Mouse (Mus musculus) gastrocnemius, postnatal 36 days (tissue): ENCODE data around the gene Fbxo36. TPM values are rescaled to one million over a fixed set of nuclear protein-coding genes. Genes with fewer than 3 reads are reported as not detected.

ENCODE experiments used
- DNase-seq, 2 experiments: peaks; one replicate each; pipeline ENCODE4 v3.0.0; 2022
- intact Hi-C: fragments of 180-260 bp; cut with DNase I; formaldehyde crosslinking; loops from one replicate; pipeline ENCODE4 v1.15.1; 2025
- total RNA-seq, 2 experiments: library from RNA; stranded (reverse); gene quantifications; 2 replicates each; pipeline ENCODE4 v1.2.3; 2021

Gene Fbxo36
- total RNA-seq, 2 experiments from 2014 or later = 1.5 to 2.5 TPM

GRCm38 (mm10) chr1:84853721-84854120 is 14.1 kb downstream of the Fbxo36 start:
- intact Hi-C loops = no loop called here
- DNase-seq = no peak

DNA sequence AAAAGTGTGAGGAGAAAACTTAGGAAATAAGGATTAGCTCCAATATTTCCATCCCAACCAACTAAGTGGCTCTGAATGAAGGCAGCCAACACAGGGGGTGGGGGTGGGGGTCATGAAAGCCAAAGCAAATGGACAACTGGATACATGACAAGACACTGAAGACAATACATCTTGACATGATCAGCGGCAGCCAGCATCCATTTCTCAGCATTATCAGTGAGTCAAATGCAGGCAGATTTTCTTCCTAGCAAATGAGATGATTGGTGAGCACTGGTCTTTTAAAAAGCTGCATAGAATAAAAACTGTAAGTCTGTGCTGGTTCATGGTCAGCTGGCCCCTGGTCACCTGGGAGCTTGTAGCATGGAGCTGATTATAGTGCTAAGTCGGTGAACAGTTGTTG is 15.3 kb downstream of the Fbxo36 start:
- intact Hi-C loops = no loop called here
- no peak for DNase-seq

DNA sequence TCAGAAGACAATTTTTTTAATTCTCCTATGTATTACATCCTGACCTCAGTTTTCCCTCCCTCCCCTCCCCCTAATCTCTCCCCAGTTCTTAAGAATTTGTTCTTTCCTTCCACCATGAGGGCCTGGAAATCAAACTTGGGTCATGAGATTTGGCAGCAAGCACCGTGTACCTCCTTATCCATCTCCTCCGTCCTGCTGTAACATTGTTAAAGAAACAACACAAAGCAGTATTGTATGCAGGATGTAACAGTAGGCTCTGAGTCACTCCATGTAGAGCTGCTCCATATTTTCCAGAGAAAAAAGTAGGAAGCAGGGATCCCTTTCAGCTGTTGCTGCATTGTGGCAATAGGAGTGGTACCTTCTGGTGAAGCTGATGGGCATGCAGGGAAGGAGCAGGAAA is 16.1 kb downstream of the Fbxo36 start:
- intact Hi-C loops = no loop called here
- DNase-seq = no peak

- intact Hi-C loops = no loop called here
- no peak for DNase-seq
Measured at GRCm38 (mm10) chr1:84859597-84859996, 20.0 kb downstream of the Fbxo36 start.

GRCm38 (mm10) chr1:84860360-84861254 is 21.0 kb downstream of the Fbxo36 start:
- DNase-seq = no peak
- intact Hi-C loops = no loop called here

GRCm38 (mm10) chr1:84861255-84861630 is 21.6 kb downstream of the Fbxo36 start:
- no peak for DNase-seq
- intact Hi-C loops = no loop called here

DNA sequence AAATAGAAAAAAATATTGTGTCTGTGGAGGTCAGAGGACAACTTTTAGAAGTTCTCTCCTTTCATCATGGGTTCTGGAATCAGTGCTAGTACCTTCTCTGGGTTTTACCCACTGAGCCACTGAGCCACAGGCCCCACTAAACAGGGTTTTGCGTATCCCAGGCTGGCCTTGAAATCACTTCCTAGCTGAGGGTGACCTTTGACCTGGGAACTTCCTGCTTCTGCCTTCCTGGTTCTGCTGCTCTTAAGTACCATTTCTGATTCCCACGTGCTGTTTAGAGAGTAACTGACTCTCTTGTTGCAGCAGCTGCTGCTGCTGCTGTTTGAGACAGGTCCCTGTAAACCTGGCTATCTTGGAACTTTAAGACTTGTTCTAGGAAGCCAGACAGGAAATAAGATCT is 25.0 kb downstream of the Fbxo36 start:
- intact Hi-C loops = no loop called here
- DNase-seq = no peak

DNA sequence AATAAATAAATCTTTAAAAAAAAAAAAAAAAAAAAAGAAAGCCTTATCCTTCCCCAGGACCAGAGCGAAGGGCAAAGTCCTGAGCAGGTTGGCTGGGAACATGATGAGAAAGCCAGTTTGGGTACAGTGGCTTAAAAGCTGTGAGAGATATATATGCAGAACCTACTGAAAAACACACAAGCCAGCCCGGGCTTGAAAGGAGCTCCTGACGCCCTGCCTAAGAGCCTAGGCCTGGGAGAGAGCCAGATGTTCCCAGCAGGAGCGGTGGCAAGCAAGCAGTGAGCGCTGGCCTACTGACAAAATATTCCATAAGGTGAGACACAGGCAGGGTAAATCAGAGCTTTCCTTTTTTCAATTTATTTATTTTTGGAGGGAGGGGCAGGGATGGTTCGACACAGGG is 26.6 kb downstream of the Fbxo36 start:
- no peak for DNase-seq
- intact Hi-C loops = no loop called here

- DNase-seq = no peak
- intact Hi-C loops = no loop called here
Measured at GRCm38 (mm10) chr1:84866706-84867230, 27.1 kb downstream of the Fbxo36 start.

DNA sequence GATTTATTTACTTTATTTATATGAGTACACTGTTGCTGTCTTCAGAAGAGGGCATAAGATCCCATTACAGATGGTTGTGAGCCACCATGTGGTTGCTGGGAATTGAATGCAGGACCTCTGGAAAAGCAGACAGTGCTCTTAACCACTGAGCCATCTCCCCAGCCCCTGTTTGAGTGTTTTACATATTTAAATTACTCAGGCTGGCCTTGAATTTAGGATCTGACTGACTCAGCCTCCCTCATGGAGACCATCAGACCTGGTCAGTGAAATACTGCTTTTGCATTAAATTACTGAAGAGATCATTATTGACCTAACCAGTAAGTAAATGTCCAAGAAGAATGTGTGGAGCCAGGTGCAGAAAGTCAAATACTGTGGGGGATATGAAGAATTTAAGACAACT is 28.7 kb downstream of the Fbxo36 start:
- intact Hi-C loops = no loop called here

DNA sequence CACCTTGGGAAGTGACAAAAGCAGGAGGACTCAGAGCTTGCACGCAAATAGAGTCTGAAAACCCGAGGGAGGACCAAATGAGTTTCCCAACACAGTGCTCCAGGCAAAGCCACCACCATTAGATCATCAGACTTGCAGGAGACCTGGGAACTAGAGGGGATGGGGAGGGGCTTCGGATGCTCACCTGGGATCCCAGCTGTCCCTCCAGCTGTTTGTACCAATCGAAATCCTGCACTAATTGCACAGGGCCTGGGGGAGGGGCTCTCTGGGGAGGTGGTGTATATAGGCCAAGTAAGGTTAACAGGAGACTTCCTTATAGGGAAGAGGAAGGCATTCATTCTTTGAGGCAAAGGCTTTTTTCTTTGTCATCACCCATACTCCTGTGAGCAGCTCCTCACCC is 29.2 kb downstream of the Fbxo36 start:
- intact Hi-C loops = no loop called here
- no peak for DNase-seq

More for the DNA sequence above, 28.7 kb downstream of the Fbxo36 start:
- no peak for DNase-seq

DNA sequence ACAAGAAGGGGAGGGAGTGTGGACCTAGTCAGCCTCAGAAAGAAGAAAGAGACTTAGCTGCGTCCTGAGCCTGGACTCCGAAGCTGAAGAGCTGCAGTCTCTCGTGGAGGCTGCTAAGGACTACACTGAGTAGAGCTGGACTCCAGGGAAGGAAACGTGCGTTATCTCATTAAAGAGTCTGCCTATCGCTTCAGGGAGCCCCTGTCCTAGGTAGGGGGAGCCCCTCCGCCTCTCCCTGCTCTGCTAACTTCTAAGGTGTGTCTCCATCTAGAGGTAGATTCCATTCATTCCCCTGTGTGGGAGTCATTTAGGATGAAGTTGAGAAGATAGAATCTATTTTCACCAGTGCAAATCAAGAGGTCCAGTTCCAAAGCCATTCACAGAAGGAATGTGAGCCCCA is 29.9 kb downstream of the Fbxo36 start:
- DNase-seq = no peak
- intact Hi-C loops = no loop called here

- no peak for DNase-seq
- intact Hi-C loops = no loop called here
Measured at GRCm38 (mm10) chr1:84871131-84871530, 31.5 kb downstream of the Fbxo36 start.

DNA sequence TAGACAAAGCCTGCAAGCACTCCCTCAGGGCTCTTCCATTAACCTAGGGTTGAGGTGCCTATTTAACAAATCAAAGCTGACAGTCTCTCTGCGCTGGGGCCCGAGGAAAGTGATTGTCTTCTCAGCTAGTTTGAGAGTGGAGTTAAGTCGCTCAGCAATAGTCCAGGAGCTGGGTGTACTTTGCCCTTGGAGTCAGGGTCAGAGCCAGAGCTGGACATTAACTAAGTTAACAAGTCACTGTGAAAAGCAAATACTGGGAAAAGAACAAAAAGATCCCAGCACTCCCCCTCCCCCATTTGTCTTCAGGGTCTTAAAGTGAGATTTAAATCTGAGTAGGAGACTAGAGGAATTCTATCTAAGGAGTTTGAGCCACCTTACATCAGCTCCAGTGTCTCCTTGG is 32.5 kb downstream of the Fbxo36 start:
- intact Hi-C loops = no loop called here
- DNase-seq = no peak

- DNase-seq = no peak
- intact Hi-C loops = no loop called here
Measured at GRCm38 (mm10) chr1:84872939-84873338, 33.3 kb downstream of the Fbxo36 start.

DNA sequence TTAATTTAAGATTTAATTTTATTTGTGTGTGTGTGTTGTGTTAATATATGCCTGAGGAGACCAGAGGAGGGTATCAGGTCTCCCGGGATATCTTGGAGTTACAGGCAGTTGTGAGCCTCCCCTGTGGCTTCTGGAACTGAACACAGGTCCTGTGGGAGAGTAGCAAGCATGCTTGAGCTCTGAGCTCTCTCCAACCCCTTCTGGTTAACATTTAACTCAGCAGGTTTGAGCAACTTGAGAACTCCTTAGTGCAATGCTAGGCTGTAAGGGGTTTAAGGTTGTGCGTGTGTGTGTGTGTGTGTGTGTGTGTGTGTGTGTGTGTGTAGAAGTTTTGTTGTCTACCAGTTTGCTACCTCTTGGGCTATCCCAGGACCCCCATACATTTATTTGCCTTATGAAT is 37.9 kb downstream of the Fbxo36 start:
- intact Hi-C loops = no loop called here
- DNase-seq = no peak

GRCm38 (mm10) chr1:84879571-84880120 is 40.0 kb downstream of the Fbxo36 start:
- intact Hi-C loops = loop anchor here (5.0 kb wide), 1 partner anchor 147 kb away; no protein-coding TSS in a partner anchor
- DNase-seq = no peak

GRCm38 (mm10) chr1:84881248-84882065 is 41.8 kb downstream of the Fbxo36 start:
- intact Hi-C loops = loop anchor here (5.0 kb wide), 1 partner anchor 149 kb away; no protein-coding TSS in a partner anchor
- no peak for DNase-seq

GRCm38 (mm10) chr1:84882066-84882532 is 42.5 kb downstream of the Fbxo36 start:
- no peak for DNase-seq
- intact Hi-C loops = loop anchor here (5.0 kb wide), 1 partner anchor 150 kb away; no protein-coding TSS in a partner anchor

GRCm38 (mm10) chr1:84882937-84883336 is 43.3 kb downstream of the Fbxo36 start:
- intact Hi-C loops = loop anchor here (5.0 kb wide), 1 partner anchor 151 kb away; no protein-coding TSS in a partner anchor
- no peak for DNase-seq

GRCm38 (mm10) chr1:84883889-84884288 is 44.2 kb downstream of the Fbxo36 start:
- intact Hi-C loops = loop anchor here (5.0 kb wide), 1 partner anchor 152 kb away; no protein-coding TSS in a partner anchor
- no peak for DNase-seq
